Mouse (Mus musculus): ENCODE results near the gene Eml2. TPM values are rescaled to one million over a fixed set of nuclear protein-coding genes. Genes with fewer than 3 reads are reported as not detected.

The Eml2 gene
- polyA plus RNA-seq, 2 experiments = 1.5 to 38.5 TPM

- no peak for TF ChIP-seq POLR2A (IDR thresholded peaks at IDR 0.05; ENCODE audit: borderline replicate concordance, extremely low read depth, insufficient read depth, insufficient read length)
- WGBS = 32% methylated on average over 6 of the region's 6 CpGs
- Histone ChIP-seq H3K27ac (replicated peaks; ENCODE audit: low read depth, low read length) (no peak overlapping the region), H3K4me2 (replicated peaks; ENCODE audit: low read depth, low read length, severe bottlenecking) (no peak overlapping the region), H3K27me3 (ENCODE audit: control insufficient read depth, insufficient read depth, low read length) (peaks cover 52% of the 10 kb centered on the region), H3K36me3 (ENCODE audit: control insufficient read depth, insufficient read depth, low read length) (0 out of 2 replicates have a peak, but pooled peaks cover 5% of the 10 kb centered on the region), H3K4me3 (replicated peaks; ENCODE audit: low read length) (peak overlapping the region; percentile 26; the same call in 1 of the 2 replicates), H3K9ac (ENCODE audit: low read depth, low read length, severe bottlenecking) (no peak overlapping the region), H3K4me1 (ENCODE audit: control insufficient read depth, insufficient read depth, low read length) (peaks cover 12% of the 10 kb centered on the region), H3K9me3 (ENCODE audit: control insufficient read depth, low read length) (peaks cover 8% of the 10 kb centered on the region; the same call in 1 of the 2 replicates)
- DNase-seq (ENCODE audit: low spot score) (no peak), ATAC-seq (ENCODE audit: low FRiP score, low read depth) (no peak)
Measured at GRCm38 (mm10) chr7:19179936-19180335, 3.7 kb downstream of the Eml2 start.

- Histone ChIP-seq H3K36me3 (ENCODE audit: control insufficient read depth, insufficient read depth, low read length) (peaks cover 7% of the 10 kb centered on the region), H3K4me2 (replicated peaks; ENCODE audit: low read depth, low read length, severe bottlenecking) (peak overlapping the region; percentile 78), H3K27me3 (ENCODE audit: control insufficient read depth, insufficient read depth, low read length) (peaks cover 45% of the 10 kb centered on the region), H3K4me1 (ENCODE audit: control insufficient read depth, insufficient read depth, low read length) (peaks cover 16% of the 10 kb centered on the region), H3K4me3 (replicated peaks; ENCODE audit: low read length) (peak overlapping the region; percentile 58), H3K27ac (replicated peaks; ENCODE audit: low read depth, low read length) (no peak overlapping the region), H3K9ac (ENCODE audit: low read depth, low read length, severe bottlenecking) (peak overlapping the region; percentile 63), H3K9me3 (ENCODE audit: control insufficient read depth, low read length) (0 out of 2 replicates have a peak, but pooled peaks cover 4% of the 10 kb centered on the region)
- no peak for TF ChIP-seq POLR2A (IDR thresholded peaks at IDR 0.05; ENCODE audit: borderline replicate concordance, extremely low read depth, insufficient read depth, insufficient read length)
- ATAC-seq (ENCODE audit: low FRiP score, low read depth) = peak; percentile 45; the same call in 1 of the 2 replicates
- 1% methylated on average over 24 of the region's 27 CpGs for WGBS
- DNase-seq (ENCODE audit: low spot score) = no peak
Measured at GRCm38 (mm10) chr7:19180862-19181429, 4.7 kb downstream of the Eml2 start.

- no peaks in the 10 kb centered on the region for H3K9me3 ChIP-seq (ENCODE audit: control insufficient read depth, low read length)
- no peak overlapping the region for H3K9ac ChIP-seq (ENCODE audit: low read depth, low read length, severe bottlenecking)
- H3K4me1 ChIP-seq (ENCODE audit: control insufficient read depth, insufficient read depth, low read length) = peaks cover 16% of the 10 kb centered on the region
- no peak for ATAC-seq (ENCODE audit: low FRiP score, low read depth)
- no peak overlapping the region for H3K4me3 ChIP-seq (replicated peaks; ENCODE audit: low read length)
- no peak overlapping the region for H3K27ac ChIP-seq (replicated peaks; ENCODE audit: low read depth, low read length)
- peaks cover 13% of the 10 kb centered on the region for H3K27me3 ChIP-seq (ENCODE audit: control insufficient read depth, insufficient read depth, low read length)
- DNase-seq (ENCODE audit: low spot score) = no peak
- 68% methylated on average over 2 of the region's 2 CpGs for WGBS
- H3K36me3 ChIP-seq (ENCODE audit: control insufficient read depth, insufficient read depth, low read length) = peaks cover 15% of the 10 kb centered on the region
- no peak for TF ChIP-seq POLR2A (IDR thresholded peaks at IDR 0.05; ENCODE audit: borderline replicate concordance, extremely low read depth, insufficient read depth, insufficient read length)
- H3K4me2 ChIP-seq (replicated peaks; ENCODE audit: low read depth, low read length, severe bottlenecking) = no peak overlapping the region
Measured at GRCm38 (mm10) chr7:19184250-19184649, 8.0 kb downstream of the Eml2 start.

GRCm38 (mm10) chr7:19184758-19185157, 8.5 kb downstream of the Eml2 start:
- ATAC-seq (ENCODE audit: low FRiP score, low read depth) (no peak), DNase-seq (ENCODE audit: low spot score) (peak; percentile 44)
- TF ChIP-seq POLR2A (IDR thresholded peaks at IDR 0.05; ENCODE audit: borderline replicate concordance, extremely low read depth, insufficient read depth, insufficient read length) = no peak
- 65% methylated on average over 6 of the region's 6 CpGs for WGBS
- Histone ChIP-seq H3K27ac (replicated peaks; ENCODE audit: low read depth, low read length) (no peak overlapping the region), H3K9ac (ENCODE audit: low read depth, low read length, severe bottlenecking) (no peak overlapping the region), H3K9me3 (ENCODE audit: control insufficient read depth, low read length) (no peaks in the 10 kb centered on the region), H3K4me3 (replicated peaks; ENCODE audit: low read length) (no peak overlapping the region), H3K4me2 (replicated peaks; ENCODE audit: low read depth, low read length, severe bottlenecking) (no peak overlapping the region), H3K36me3 (ENCODE audit: control insufficient read depth, insufficient read depth, low read length) (peaks cover 15% of the 10 kb centered on the region), H3K27me3 (ENCODE audit: control insufficient read depth, insufficient read depth, low read length) (peaks cover 8% of the 10 kb centered on the region), H3K4me1 (ENCODE audit: control insufficient read depth, insufficient read depth, low read length) (peaks cover 16% of the 10 kb centered on the region)

GRCm38 (mm10) chr7:19194676-19195075, 18.5 kb downstream of the Eml2 start:
- Histone ChIP-seq H3K4me1 (ENCODE audit: control insufficient read depth, insufficient read depth, low read length) (no peaks in the 10 kb centered on the region), H3K4me2 (replicated peaks; ENCODE audit: low read depth, low read length, severe bottlenecking) (no peak overlapping the region), H3K4me3 (replicated peaks; ENCODE audit: low read length) (no peak overlapping the region), H3K9ac (ENCODE audit: low read depth, low read length, severe bottlenecking) (no peak overlapping the region), H3K9me3 (ENCODE audit: control insufficient read depth, low read length) (0 out of 2 replicates have a peak, but pooled peaks cover 4% of the 10 kb centered on the region), H3K27ac (replicated peaks; ENCODE audit: low read depth, low read length) (no peak overlapping the region), H3K36me3 (ENCODE audit: control insufficient read depth, insufficient read depth, low read length) (peaks cover 55% of the 10 kb centered on the region), H3K27me3 (ENCODE audit: control insufficient read depth, insufficient read depth, low read length) (no peaks in the 10 kb centered on the region)
- no peak for ATAC-seq (ENCODE audit: low FRiP score, low read depth)
- no peak for DNase-seq (ENCODE audit: low spot score)
- 94% methylated on average over 4 of the region's 4 CpGs for WGBS
- TF ChIP-seq POLR2A (IDR thresholded peaks at IDR 0.05; ENCODE audit: borderline replicate concordance, extremely low read depth, insufficient read depth, insufficient read length) = no peak

Measured in limb, embryonic 14.5 days (tissue).